Mouse (Mus musculus): Measurements from ENCODE around the gene Rabgef1.

Rabgef1 gene
- long read RNA-seq, experiment 1, transcript Rabgef1-203 (9 exons, 2,690 nt) = major isoform, 12 of 25 reads
- long read RNA-seq, experiment 1, partial matches to known transcripts = 0 of 25 reads
- long read RNA-seq, experiment 1, other reads (novel, unspliced or antisense) = 12 of 25 reads
- long read RNA-seq, experiment 2, partial matches to known transcripts = 0 of 9 reads
- long read RNA-seq, experiment 2, other reads (novel, unspliced or antisense) = 5 of 9 reads

GRCm38 (mm10) chr5:130171423-130171954, at the start of gene Rabgef1:
Rabgef1 (plus strand) TSS chr5:130171798.
- intact Hi-C loops (cut with DNase I) = loop anchor here (5.0 kb wide), 1 partner anchor 51 kb away; no protein-coding TSS in a partner anchor

DNA sequence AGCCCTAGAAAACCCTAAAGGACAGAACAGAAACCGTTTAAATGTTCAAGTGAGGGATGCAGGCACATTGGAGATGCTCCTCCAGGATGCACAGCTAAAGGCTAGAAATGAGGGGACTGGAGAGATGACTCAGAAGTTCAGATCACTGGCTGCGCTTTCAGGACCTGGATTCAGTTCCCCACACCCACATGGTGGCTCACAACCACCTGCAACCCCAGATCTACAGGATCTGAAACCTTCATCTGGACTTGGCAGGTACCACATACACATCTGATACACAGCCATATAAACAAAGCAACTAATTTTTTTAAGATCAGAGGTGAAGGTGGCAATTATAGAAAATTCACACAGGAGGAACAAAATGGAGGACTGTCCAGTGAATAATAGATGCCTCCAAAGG, 49.2 kb upstream of the Rabgef1 start:
- intact Hi-C loops (cut with DNase I) = no loop called here

- intact Hi-C loops (cut with DNase I) = no loop called here
Measured at GRCm38 (mm10) chr5:130124271-130124670, 47.3 kb upstream of the Rabgef1 start.

DNA sequence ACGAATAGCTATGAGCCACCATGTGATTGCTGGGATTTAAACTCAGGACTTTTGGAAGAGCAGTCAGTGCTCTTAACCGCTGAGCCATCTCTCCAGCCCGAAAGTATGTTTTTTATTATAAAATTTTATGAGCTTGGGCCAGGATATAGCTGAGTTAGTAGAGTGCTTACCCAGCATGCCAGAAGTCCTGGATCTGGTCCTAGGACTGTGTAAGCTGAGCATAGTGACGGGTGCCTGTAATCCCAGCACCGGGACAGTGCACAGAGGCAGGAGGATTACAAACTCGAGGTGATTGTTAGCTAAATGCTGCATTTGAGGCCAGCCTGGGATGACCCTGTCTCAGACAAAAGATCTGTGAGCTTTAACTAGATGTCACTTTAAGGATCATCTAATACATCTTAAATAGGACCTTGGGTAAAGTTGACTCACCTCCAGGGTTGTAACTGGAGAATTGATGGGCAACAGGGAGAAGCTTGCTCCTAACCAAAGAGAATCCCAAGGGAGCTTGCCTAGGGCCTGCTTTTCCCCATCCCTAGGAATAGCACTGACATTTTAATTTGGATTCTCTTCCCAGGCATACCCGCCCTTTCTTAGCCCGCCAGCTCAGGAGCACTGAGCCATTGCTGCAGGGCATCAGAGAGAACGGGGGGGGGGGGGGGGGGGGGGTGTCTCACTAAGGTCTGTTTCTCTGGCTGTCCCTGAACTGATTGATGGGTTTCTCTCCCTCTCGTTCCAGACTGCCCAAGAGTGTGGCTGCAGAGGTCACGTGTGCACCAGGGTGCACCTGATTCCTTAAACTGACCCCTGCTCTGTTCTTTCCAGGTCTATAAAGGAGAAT, 42.7 kb upstream of the Rabgef1 start:
- intact Hi-C loops (cut with DNase I) = no loop called here

- intact Hi-C loops (cut with DNase I) = no loop called here
Measured at GRCm38 (mm10) chr5:130129524-130129793, 42.1 kb upstream of the Rabgef1 start.

DNA sequence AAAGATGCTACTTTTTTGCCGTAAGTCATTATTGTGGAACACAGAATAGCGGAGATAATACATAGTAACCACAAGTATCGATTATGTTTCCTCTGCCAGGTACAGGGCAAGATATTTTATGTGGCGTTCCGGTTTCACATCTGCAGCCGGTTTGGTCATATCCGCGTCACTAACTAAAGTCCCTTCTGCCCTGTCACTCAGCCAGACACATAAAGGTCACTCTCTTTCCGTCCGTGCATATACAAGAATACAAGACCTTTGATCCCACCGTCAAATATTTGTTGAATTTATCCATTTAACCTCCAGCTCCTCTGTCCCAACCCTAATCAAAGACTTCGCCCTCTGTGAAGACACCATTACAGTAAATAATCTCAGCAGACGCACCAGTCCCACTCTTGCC, 35.0 kb upstream of the Rabgef1 start:
- intact Hi-C loops (cut with DNase I) = loop anchor here (5.0 kb wide), 3 partner anchors 69 to 114 kb away; no protein-coding TSS in a partner anchor

GRCm38 (mm10) chr5:130139393-130139792, 32.2 kb upstream of the Rabgef1 start:
- intact Hi-C loops (cut with DNase I) = loop anchor here (5.0 kb wide), 3 partner anchors 72 to 117 kb away; no protein-coding TSS in a partner anchor

DNA sequence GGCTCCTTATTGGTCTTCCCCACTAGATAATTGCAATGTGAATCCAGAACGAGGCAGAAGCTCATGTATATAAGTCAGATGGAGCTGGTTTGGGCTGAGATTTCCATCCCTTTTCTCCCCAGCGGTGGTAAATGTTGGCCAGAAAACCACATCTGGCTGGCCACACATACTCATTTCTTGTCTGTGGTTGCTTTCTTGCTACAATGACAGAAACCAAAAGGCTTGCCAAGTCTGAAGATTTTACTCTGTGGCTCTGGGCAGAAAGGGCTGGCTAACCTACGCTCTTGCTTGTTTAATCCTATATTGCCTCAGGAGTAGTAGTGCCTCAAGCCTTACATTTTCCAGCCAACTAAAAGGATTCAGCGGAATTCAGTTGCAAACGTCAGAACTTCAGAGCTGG, 30.5 kb upstream of the Rabgef1 start:
- intact Hi-C loops (cut with DNase I) = no loop called here

DNA sequence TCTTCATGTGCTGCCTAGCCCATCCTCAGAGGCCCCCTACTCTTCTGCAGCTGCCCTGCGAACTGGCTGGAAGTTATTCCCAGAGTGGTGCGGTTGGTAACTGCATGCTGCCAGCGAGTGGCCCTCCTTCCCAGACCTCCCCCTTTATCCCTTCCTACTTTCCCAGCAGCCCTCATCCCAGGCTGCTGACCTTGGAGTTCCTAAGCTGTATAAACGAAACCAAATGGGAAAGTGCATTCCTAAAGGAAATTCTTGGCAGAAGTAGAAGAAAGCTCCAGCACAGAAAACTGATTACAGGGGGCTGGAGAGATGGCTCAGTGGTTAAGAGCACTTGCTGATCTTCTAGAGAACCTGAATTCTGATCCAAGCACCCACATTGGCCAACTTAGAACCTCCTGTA, 29.6 kb upstream of the Rabgef1 start:
- intact Hi-C loops (cut with DNase I) = no loop called here

DNA sequence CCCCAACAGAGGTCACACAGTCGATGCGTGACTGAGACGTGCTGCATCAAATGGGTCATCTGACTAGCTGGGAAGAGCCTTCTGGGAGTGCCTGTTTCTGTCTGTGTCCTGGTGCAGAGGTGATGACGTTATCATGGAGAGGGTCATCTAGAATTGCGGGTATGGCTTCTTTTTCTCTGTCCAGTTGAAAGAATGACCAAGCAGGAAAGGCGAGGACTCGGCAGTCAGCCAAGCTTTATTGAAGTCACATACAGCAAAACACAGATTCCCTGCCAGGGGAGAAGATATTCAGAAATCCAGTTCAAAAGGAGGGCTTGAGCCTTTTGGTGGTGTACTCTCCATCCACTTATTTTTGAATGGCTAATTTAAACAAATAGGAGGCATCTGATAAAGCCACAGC, 28.5 kb upstream of the Rabgef1 start:
- intact Hi-C loops (cut with DNase I) = no loop called here

DNA sequence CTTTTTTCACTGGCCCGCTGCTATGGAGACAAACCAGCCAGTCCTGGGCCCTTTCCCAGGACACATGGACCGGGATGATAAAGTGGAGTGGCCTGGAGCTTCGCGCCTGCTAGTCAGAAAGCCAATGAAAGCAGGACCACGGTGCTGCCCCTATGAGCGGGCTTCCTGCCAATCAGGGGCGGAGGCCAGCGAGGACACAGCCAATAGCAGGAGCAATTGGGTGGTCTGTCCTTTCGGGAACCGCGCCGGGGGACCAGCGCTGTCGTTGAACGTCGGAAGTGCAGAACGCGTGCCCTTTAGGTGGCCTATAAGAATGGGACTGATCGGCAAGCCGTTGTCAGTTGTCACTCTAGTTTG, 27.6 kb upstream of the Rabgef1 start:
- intact Hi-C loops (cut with DNase I) = no loop called here

DNA sequence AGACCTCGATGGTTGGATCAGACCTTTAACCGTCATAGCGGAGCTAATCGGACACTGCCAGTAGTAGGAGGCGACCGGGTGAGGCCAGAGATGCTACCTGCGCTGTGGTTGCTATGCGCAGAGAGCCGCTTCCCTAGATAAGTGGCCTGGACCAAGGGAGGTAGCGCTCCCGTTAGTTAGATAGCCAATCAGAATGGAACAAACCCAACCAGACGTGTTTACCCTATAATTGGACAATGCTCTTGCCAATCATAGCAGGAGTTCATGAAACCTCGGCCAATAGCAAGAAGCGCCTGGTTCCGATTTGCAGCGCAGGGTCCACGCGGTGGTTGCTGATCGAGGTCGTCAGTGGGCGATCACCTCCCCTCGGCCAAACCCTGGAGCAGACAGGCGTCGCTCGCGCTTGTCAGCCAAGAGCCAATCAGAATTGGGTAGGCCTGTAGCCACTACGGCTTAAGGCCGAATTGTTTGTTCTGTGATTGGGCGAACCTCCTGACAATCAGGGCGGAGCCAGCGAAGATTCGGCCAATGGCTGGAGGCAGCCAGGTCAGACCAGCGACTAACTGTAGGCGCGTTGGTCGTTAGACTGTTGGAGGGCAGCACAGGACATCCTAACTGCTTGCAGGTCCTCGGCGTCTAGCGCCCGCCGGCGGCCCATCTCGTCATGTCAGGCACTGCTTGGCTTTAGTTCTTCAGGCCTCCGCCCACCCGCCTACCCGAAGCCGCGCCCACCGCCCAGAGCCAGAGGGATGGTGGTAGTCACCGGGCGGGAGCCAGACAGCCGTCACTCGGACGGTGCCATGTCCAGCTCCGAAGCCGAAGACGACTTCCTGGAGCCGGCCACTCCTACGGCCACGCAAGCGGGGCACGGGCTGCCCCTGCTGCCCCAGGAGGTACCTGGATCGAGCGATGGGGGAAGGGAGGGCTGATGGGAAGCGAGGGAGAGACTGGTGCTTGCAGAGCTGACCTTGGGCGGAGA, 27.0 kb upstream of the Rabgef1 start, which contains the start of gene Kctd7:
Kctd7 (plus strand) TSS at position 528 of the 979 bp plus-strand sequence.
- intact Hi-C loops (cut with DNase I) = no loop called here

- intact Hi-C loops (cut with DNase I) = no loop called here
Measured at GRCm38 (mm10) chr5:130145961-130146360, 25.6 kb upstream of the Rabgef1 start.

DNA sequence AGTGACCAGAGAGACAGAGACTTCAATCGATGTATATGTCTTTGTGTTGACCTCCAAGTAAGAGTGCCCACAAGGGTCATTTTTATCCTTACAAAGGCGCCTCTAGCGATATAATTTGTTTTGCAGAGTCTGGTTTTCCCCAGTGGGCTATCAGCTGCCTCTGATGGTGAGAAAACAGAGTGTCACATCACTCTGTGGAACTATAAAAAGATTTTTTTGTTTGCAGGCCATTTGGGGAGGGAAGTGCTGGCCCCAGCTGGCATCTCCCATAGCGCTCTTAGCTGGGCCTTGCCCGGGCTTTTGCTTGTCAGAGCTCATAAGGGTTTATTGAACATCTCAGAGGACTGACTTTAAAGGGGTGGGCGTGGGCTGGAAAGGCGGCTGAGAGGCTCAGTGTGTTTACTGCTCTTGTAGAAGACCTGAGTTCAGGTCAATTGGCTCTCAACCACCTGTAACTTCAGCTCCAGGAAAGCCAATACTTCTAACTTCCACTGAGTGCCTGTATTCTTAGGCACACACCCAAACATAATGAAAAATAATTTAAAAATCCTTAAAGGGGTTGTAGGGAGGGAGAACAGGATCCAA, 21.8 kb upstream of the Rabgef1 start:
- intact Hi-C loops (cut with DNase I) = no loop called here

- intact Hi-C loops (cut with DNase I) = no loop called here
Measured at GRCm38 (mm10) chr5:130154286-130154685, 17.3 kb upstream of the Rabgef1 start.

DNA sequence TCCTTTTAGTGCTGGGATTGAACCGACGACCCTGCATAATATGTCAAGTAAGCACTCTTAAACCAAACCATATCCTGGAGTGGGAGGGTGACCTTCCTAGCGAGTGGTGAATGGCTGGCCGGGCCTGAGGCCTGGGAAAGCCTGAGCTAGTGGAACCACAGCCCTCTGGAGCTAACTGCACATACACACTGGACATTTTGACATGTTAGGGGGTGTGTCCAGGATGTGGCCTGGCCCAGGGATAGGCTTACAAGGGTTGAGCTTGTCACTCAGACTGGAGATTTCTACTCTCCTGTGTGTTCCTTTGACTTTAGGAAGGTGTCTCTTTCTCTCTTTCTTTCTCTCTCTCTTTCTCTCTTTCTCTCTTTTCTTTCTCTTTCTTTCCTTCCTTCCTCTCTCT, 13.1 kb upstream of the Rabgef1 start:
- intact Hi-C loops (cut with DNase I) = no loop called here

DNA sequence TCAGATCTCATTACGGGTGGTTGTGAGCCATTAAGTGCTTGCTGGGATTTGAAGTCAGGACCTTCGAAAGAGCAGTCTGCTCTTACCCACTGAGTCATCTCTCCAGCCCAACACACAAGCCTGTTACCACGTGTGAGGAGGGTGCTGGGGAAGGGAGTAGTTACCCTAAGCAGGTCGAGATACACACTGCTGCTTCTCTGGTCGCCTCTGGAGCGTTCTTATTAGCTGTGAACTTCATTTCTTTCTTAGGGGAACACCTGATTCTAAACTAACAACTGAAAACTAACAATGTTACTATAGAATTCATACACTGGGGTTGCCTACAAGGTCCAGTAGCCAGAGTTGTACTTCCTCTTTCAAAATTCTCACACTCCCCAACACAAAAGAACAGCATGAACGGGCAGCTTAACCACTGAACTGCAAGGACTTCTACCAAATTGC, 11.8 kb upstream of the Rabgef1 start:
- intact Hi-C loops (cut with DNase I) = loop anchor here (5.0 kb wide), 1 partner anchor 157 kb away; the partner anchor contains the start of gene Gusb

DNA sequence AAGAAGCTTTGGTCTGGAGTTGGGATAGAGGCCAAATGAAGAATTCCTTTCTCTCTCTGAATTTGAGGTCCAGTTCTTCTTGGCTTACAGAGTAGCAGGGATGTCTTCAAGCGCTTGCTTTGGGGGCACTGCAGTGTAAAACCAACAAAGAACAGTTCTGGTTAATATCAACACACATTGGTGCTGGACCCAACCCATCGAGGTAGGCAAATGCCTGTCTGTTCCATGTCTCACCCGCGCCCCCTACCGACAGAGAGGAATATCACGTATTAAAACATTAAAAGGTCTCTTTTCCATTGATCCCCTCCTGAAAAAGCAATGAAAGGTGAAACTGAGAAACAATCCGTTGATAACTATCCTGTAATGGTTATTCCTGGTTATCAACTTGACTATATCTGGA, 7.9 kb upstream of the Rabgef1 start:
- intact Hi-C loops (cut with DNase I) = loop anchor here (5.0 kb wide), 1 partner anchor 161 kb away; the partner anchor contains the start of gene Gusb

DNA sequence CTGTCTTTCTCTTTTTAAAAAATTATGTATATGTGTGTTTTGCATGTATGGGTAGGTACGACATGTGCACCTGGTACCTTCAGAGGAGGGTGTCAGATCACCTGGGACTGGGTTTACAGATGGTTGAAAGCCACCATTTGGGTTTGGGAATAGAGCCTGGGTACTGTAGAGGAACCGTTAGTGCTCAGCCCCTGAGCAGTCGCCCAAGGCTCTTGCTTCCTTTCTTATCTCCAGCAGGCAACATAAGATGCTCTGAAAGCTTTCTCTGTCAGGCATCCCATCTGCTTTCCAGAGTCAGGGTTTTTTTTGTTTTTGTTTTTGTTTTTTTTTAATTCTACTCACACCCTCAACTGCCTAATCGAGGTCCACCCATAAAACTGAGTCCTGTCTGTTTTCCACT, 6.4 kb upstream of the Rabgef1 start:
- intact Hi-C loops (cut with DNase I) = no loop called here

- intact Hi-C loops (cut with DNase I) = no loop called here
Measured at GRCm38 (mm10) chr5:130169109-130169508, 2.5 kb upstream of the Rabgef1 start.
